Mouse (Mus musculus): ENCODE measurements around the gene Arfgap1. TPM values are rescaled to one million over a fixed set of nuclear protein-coding genes. Genes with fewer than 3 reads are reported as not detected.

Arfgap1 gene
- polyA plus RNA-seq (2014; fragmentation: Illumina TruSeq; extraction: RNeasy Lipid Tissue Mini Kit (QIAGEN cat#74804); ENCODE audit: low read depth, low replicate concordance): 10.4 TPM

GRCm38 (mm10) chr2:180967010-180967763, at the start of gene Arfgap1:
Gene Arfgap1, plus strand, starts transcription at chr2:180967225.

DNA sequence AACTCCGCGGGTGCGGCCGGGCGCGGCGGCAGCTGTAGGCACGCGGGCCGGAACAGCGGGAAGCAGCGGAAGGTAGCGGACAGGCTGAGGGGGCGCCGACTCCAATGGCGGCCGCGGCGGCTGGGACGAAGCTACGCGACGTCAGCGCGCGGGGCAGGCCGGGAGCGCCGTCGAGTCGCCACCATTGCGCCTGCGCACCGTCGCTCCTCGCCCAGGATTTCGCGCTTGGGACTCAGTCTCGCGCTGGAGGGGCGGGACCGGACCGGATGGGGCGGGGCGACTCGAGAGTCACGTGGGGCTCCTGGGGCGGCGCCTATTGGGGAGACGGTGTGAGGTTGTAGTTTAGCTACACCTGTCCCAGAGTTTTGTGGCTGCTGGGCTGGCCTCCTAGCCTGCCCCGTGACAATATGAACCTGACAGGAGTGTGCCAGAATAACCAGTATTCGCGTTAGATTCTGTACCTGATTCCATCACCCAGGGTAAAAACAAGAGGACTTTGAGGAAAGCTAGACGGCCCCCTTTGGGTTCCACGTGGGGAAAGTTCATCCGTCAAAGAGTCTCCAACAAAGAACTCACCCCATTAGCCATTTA, 46.1 kb upstream of the Arfgap1 start, which contains the start of gene Ythdf1:
Ythdf1 (minus strand) TSS at position 140 of the 591 bp plus-strand sequence.

GRCm38 (mm10) chr2:180928723-180929122, 38.3 kb upstream of the Arfgap1 start, which contains the start of gene Birc7:
Gene Birc7, plus strand, starts transcription at chr2:180929023.

DNA sequence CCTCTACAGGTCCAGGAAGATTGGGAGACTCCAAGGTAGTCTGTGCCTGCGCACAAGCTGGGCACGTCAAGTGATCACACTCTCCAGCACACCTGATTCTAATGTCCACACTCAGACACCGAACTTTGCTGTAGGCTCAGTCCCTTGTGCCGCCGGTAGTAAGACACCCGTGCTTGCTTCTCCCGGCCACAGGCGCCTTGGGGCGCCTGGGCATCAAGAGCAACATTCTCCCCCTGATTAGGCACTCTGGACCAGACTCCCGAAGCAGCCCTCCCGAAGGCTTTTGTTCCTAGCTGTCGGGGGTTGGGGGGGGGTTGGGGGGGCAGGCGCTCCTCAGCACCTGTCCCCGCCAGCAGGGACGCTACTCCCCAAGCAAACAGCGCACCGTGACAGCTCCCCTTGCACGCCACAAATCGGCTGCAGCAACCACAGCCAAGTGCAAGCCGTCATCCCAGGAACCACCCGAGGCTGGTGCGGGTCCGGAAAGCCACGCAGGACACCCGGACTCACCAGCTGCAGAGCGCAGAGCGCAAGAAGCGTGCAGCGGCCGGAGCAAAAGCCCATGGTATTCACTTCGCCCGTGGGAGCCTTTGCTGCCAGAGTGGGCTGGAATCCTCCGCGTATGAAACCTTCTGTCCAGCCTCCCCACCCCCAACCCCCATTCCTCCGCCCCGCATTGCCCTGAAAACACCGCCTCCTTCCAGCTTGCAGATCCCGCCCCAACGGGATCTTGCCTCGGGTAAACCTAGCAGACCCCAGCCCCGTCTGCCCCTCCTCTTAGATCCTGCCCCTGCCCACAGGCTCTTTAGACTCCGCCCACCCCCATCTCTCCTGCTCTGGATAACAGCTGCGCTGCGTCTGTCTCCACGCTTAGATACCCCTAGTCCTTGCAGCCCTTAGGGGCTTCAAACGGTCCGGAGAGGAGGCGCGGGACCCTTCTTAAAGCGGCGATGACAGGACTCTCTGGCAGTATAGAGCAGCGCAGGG, 12.7 kb upstream of the Arfgap1 start, which contains the start of gene Nkain4:
Nkain4 (minus strand) TSS at position 639 of the 987 bp plus-strand sequence.

GRCm38 (mm10) chr2:180986449-180986848, 19.4 kb downstream of the Arfgap1 start, which contains the start of gene Col20a1:
Gene Col20a1, plus strand, starts transcription at chr2:180986535.

Other genes starting within 250 kb of the Arfgap1 start
- 7.9 TPM for gene Slc17a9, start 242.0 kb upstream of the Arfgap1 start, polyA plus RNA-seq (2014; fragmentation: Illumina TruSeq; extraction: RNeasy Lipid Tissue Mini Kit (QIAGEN cat#74804); ENCODE audit: low read depth, low replicate concordance)
- gene Bhlhe23, start 190.3 kb upstream of the Arfgap1 start, polyA plus RNA-seq (2014; fragmentation: Illumina TruSeq; extraction: RNeasy Lipid Tissue Mini Kit (QIAGEN cat#74804); ENCODE audit: low read depth, low replicate concordance): not detected
- gene Ythdf1, start 46.3 kb upstream of the Arfgap1 start, polyA plus RNA-seq (2014; fragmentation: Illumina TruSeq; extraction: RNeasy Lipid Tissue Mini Kit (QIAGEN cat#74804); ENCODE audit: low read depth, low replicate concordance): 50.8 TPM
- not detected for gene Birc7, start 38.2 kb upstream of the Arfgap1 start, polyA plus RNA-seq (2014; fragmentation: Illumina TruSeq; extraction: RNeasy Lipid Tissue Mini Kit (QIAGEN cat#74804); ENCODE audit: low read depth, low replicate concordance)
- gene Nkain4, start 12.5 kb upstream of the Arfgap1 start, polyA plus RNA-seq (2014; fragmentation: Illumina TruSeq; extraction: RNeasy Lipid Tissue Mini Kit (QIAGEN cat#74804); ENCODE audit: low read depth, low replicate concordance): not detected
- 0.16 TPM for gene Col20a1, start 19.3 kb downstream of the Arfgap1 start, polyA plus RNA-seq (2014; fragmentation: Illumina TruSeq; extraction: RNeasy Lipid Tissue Mini Kit (QIAGEN cat#74804); ENCODE audit: low read depth, low replicate concordance)
- gene Chrna4, start 76.3 kb downstream of the Arfgap1 start, polyA plus RNA-seq (2014; fragmentation: Illumina TruSeq; extraction: RNeasy Lipid Tissue Mini Kit (QIAGEN cat#74804); ENCODE audit: low read depth, low replicate concordance): not detected
- gene Kcnq2, start 168.1 kb downstream of the Arfgap1 start, polyA plus RNA-seq (2014; fragmentation: Illumina TruSeq; extraction: RNeasy Lipid Tissue Mini Kit (QIAGEN cat#74804); ENCODE audit: low read depth, low replicate concordance): 0.85 TPM
- gene Eef1a2, start 189.8 kb downstream of the Arfgap1 start, polyA plus RNA-seq (2014; fragmentation: Illumina TruSeq; extraction: RNeasy Lipid Tissue Mini Kit (QIAGEN cat#74804); ENCODE audit: low read depth, low replicate concordance): not detected
- 12.4 TPM for gene Ppdpf, start 220.0 kb downstream of the Arfgap1 start, polyA plus RNA-seq (2014; fragmentation: Illumina TruSeq; extraction: RNeasy Lipid Tissue Mini Kit (QIAGEN cat#74804); ENCODE audit: low read depth, low replicate concordance)
- gene Ptk6, start 235.6 kb downstream of the Arfgap1 start, polyA plus RNA-seq (2014; fragmentation: Illumina TruSeq; extraction: RNeasy Lipid Tissue Mini Kit (QIAGEN cat#74804); ENCODE audit: low read depth, low replicate concordance): 8.2 TPM
- gene Srms, start 246.0 kb downstream of the Arfgap1 start, polyA plus RNA-seq (2014; fragmentation: Illumina TruSeq; extraction: RNeasy Lipid Tissue Mini Kit (QIAGEN cat#74804); ENCODE audit: low read depth, low replicate concordance): not detected